Mouse (Mus musculus): ENCODE measurements around the gene Tbpl1. TPM values are rescaled to one million over a fixed set of nuclear protein-coding genes. Genes with fewer than 3 reads are reported as not detected.

Tbpl1 gene
- polyA plus RNA-seq, 1 experiment: 29.2 TPM

- 69% methylated on average over 13 of the region's 13 CpGs for WGBS
- Histone ChIP-seq H3K27ac (ENCODE audit: control insufficient read depth, insufficient read depth, low read depth, low read length, poor library complexity) (no peak overlapping the region), H3K4me3 (replicated peaks; ENCODE audit: control insufficient read depth, low read depth, low read length) (no peak overlapping the region), H3K4me1 (ENCODE audit: control insufficient read depth, insufficient read depth, low read length) (no peaks in the 10 kb centered on the region)
- TF ChIP-seq CTCF (IDR thresholded peaks at IDR 0.05; ENCODE audit: control insufficient read depth, insufficient read depth, low read length): no peak
- TF ChIP-seq POLR2A (IDR thresholded peaks at IDR 0.05; ENCODE audit: borderline replicate concordance, control insufficient read depth, low read depth, low read length): no peak
Observed at GRCm38 (mm10) chr10:22746334-22747322, 14.9 kb upstream of the Tbpl1 start.

DNA sequence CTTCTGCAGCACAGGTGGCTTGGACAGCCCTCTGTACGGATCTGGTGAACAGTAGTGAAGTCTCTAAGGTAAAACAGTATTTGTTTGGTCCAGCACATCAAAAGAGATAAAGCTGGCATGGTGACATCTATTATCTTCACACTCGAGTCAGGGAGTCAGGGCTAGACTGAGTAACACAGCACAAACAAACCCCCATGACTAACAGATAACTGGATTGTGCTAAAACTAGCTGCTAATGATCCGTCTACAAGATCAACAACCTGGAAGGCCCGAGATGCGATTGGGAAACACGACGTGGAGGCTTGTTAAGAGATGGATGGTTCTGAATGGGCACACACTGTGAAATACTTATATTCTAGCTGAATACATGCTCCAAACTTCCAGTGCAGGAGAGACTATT lies 14.2 kb upstream of the Tbpl1 start:
- TF ChIP-seq POLR2A (IDR thresholded peaks at IDR 0.05; ENCODE audit: borderline replicate concordance, control insufficient read depth, low read depth, low read length): no peak
- no peak for TF ChIP-seq CTCF (IDR thresholded peaks at IDR 0.05; ENCODE audit: control insufficient read depth, insufficient read depth, low read length)
- Histone ChIP-seq H3K4me3 (replicated peaks; ENCODE audit: control insufficient read depth, low read depth, low read length) (no peak overlapping the region), H3K4me1 (ENCODE audit: control insufficient read depth, insufficient read depth, low read length) (no peaks in the 10 kb centered on the region), H3K27ac (ENCODE audit: control insufficient read depth, insufficient read depth, low read depth, low read length, poor library complexity) (no peak overlapping the region)
- 71% methylated on average over 7 of the region's 7 CpGs for WGBS

GRCm38 (mm10) chr10:22732181-22732580 lies 443 bp upstream of the Tbpl1 start:
- Histone ChIP-seq H3K27ac (ENCODE audit: control insufficient read depth, insufficient read depth, low read depth, low read length, poor library complexity) (peak overlapping the region; percentile 96), H3K4me3 (replicated peaks; ENCODE audit: control insufficient read depth, low read depth, low read length) (peak overlapping the region; percentile 81), H3K4me1 (ENCODE audit: control insufficient read depth, insufficient read depth, low read length) (peaks cover 3% of the 10 kb centered on the region; the same call in 1 of the 2 replicates)
- 9% methylated on average over 10 of the region's 10 CpGs for WGBS
- no peak for TF ChIP-seq CTCF (IDR thresholded peaks at IDR 0.05; ENCODE audit: control insufficient read depth, insufficient read depth, low read length)
- no peak for TF ChIP-seq POLR2A (IDR thresholded peaks at IDR 0.05; ENCODE audit: borderline replicate concordance, control insufficient read depth, low read depth, low read length)

- under 1% methylated on average over 33 of the region's 33 CpGs for WGBS
- Histone ChIP-seq H3K4me3 (replicated peaks; ENCODE audit: control insufficient read depth, low read depth, low read length) (peak overlapping the region; percentile 83), H3K4me1 (ENCODE audit: control insufficient read depth, insufficient read depth, low read length) (peaks cover 3% of the 10 kb centered on the region; the same call in 1 of the 2 replicates), H3K27ac (ENCODE audit: control insufficient read depth, insufficient read depth, low read depth, low read length, poor library complexity) (peak overlapping the region; percentile 81)
- TF ChIP-seq CTCF (IDR thresholded peaks at IDR 0.05; ENCODE audit: control insufficient read depth, insufficient read depth, low read length): no peak
Observed at GRCm38 (mm10) chr10:22730992-22731271, 806 bp downstream of the Tbpl1 start.

- Histone ChIP-seq H3K27ac (ENCODE audit: control insufficient read depth, insufficient read depth, low read depth, low read length, poor library complexity) (peak overlapping the region; percentile 81; the same call in 1 of the 2 replicates), H3K4me3 (replicated peaks; ENCODE audit: control insufficient read depth, low read depth, low read length) (peak overlapping the region; percentile 83), H3K4me1 (ENCODE audit: control insufficient read depth, insufficient read depth, low read length) (peaks cover 3% of the 10 kb centered on the region; the same call in 1 of the 2 replicates)
- TF ChIP-seq CTCF (IDR thresholded peaks at IDR 0.05; ENCODE audit: control insufficient read depth, insufficient read depth, low read length) (no peak), POLR2A (IDR thresholded peaks at IDR 0.05; ENCODE audit: borderline replicate concordance, control insufficient read depth, low read depth, low read length) (no peak)
- WGBS: 1% methylated on average over 39 of the region's 39 CpGs
Observed at GRCm38 (mm10) chr10:22730266-22730991, 1.3 kb downstream of the Tbpl1 start.

- Histone ChIP-seq H3K27ac (ENCODE audit: control insufficient read depth, insufficient read depth, low read depth, low read length, poor library complexity) (no peak overlapping the region), H3K4me1 (ENCODE audit: control insufficient read depth, insufficient read depth, low read length) (peaks cover 3% of the 10 kb centered on the region; the same call in 1 of the 2 replicates), H3K4me3 (replicated peaks; ENCODE audit: control insufficient read depth, low read depth, low read length) (no peak overlapping the region)
- 55% methylated on average over 1 of the region's 1 CpGs for WGBS
- TF ChIP-seq POLR2A (IDR thresholded peaks at IDR 0.05; ENCODE audit: borderline replicate concordance, control insufficient read depth, low read depth, low read length) (no peak), CTCF (IDR thresholded peaks at IDR 0.05; ENCODE audit: control insufficient read depth, insufficient read depth, low read length) (no peak)
Observed at GRCm38 (mm10) chr10:22728257-22728656, 3.5 kb downstream of the Tbpl1 start.

- TF ChIP-seq CTCF (IDR thresholded peaks at IDR 0.05; ENCODE audit: control insufficient read depth, insufficient read depth, low read length) (no peak), POLR2A (IDR thresholded peaks at IDR 0.05; ENCODE audit: borderline replicate concordance, control insufficient read depth, low read depth, low read length) (no peak)
- 89% methylated on average over 7 of the region's 7 CpGs for WGBS
- peaks cover 2% of the 10 kb centered on the region; the same call in 1 of the 2 replicates for H3K4me1 ChIP-seq (ENCODE audit: control insufficient read depth, insufficient read depth, low read length)
- H3K4me3 ChIP-seq (replicated peaks; ENCODE audit: control insufficient read depth, low read depth, low read length): no peak overlapping the region
- no peak overlapping the region for H3K27ac ChIP-seq (ENCODE audit: control insufficient read depth, insufficient read depth, low read depth, low read length, poor library complexity)
Observed at GRCm38 (mm10) chr10:22726295-22726694, 5.4 kb downstream of the Tbpl1 start.

DNA sequence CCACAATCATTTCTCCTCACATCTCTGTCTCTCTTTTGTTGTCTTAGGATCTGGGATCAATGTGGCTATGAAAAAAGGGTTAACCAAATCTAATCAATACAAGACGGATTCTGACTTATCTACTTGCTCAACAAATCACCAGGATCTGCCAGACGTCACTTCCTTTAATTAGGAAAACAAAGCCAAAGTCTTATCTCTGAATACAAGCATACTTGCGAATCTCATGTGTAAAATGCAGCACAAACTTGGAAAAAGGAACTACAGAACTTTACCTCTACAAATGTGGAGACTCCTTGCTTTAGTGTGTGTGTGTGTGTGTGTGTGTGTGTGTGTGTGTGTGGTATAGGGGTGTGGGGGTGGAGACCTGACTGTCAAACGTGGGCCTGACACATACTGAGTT lies 6.6 kb downstream of the Tbpl1 start:
- 36% methylated on average over 4 of the region's 4 CpGs for WGBS
- H3K4me3 ChIP-seq (replicated peaks; ENCODE audit: control insufficient read depth, low read depth, low read length): no peak overlapping the region
- H3K4me1 ChIP-seq (ENCODE audit: control insufficient read depth, insufficient read depth, low read length): no peaks in the 10 kb centered on the region; the same call in 1 of the 2 replicates
- TF ChIP-seq CTCF (IDR thresholded peaks at IDR 0.05; ENCODE audit: control insufficient read depth, insufficient read depth, low read length): no peak
- TF ChIP-seq POLR2A (IDR thresholded peaks at IDR 0.05; ENCODE audit: borderline replicate concordance, control insufficient read depth, low read depth, low read length): no peak
- H3K27ac ChIP-seq (ENCODE audit: control insufficient read depth, insufficient read depth, low read depth, low read length, poor library complexity): no peak overlapping the region

Measured in bone marrow, adult 2 months (tissue).